8 mouse cellular contexts compared by ENCODE assay signal in genomic region chr13:5861157-5862002, GRCm38 (mm10). TPM values are rescaled to one million over a fixed set of nuclear protein-coding genes. Genes with fewer than 3 reads are reported as not detected.
DNase-seq lines count a peak whose midpoint lies in the region; ATAC-seq and TF ChIP-seq lines count a peak whose summit lies in the region.

Gene Klf6, plus strand, starts transcription at chr13:5861482.

- H3K27ac ChIP-seq in embryonic facial prominence, embryonic 14.5 days (replicated peaks; ENCODE audit: low read depth, low read length): peak within 1 kb of the TSS; percentile 98
- peak within 1 kb of the TSS; percentile 100 for H3K27ac ChIP-seq in heart, adult 2 months
- H3K27ac ChIP-seq in limb, embryonic 13.5 days: peak within 1 kb of the TSS; percentile 98
- peak within 1 kb of the TSS; percentile 99 for H3K27ac ChIP-seq in midbrain, embryonic 16.5 days (ENCODE audit: low read length)

- peak within 1 kb of the TSS; percentile 78 for H3K4me3 ChIP-seq in embryonic facial prominence, embryonic 14.5 days (ENCODE audit: low read depth, low read length)
- peak within 1 kb of the TSS; percentile 89 for H3K4me3 ChIP-seq in heart, adult 2 months
- peak within 1 kb of the TSS; percentile 70 for H3K4me3 ChIP-seq in limb, embryonic 13.5 days
- peak within 1 kb of the TSS; percentile 75 for H3K4me3 ChIP-seq in midbrain, embryonic 16.5 days (ENCODE audit: low read depth, low read length)

- H3K9ac ChIP-seq in embryonic facial prominence, embryonic 14.5 days (ENCODE audit: low read depth, low read length): peak within 1 kb of the TSS; percentile 93
- peak within 1 kb of the TSS; percentile 95 for H3K9ac ChIP-seq in heart, adult 2 months (ENCODE audit: low read depth, low read length)
- peak within 1 kb of the TSS; percentile 87 for H3K9ac ChIP-seq in limb, embryonic 13.5 days
- peak within 1 kb of the TSS; percentile 80 for H3K9ac ChIP-seq in midbrain, embryonic 16.5 days (ENCODE audit: low read depth, low read length)

- H3K36me3 ChIP-seq in embryonic facial prominence, embryonic 14.5 days (ENCODE audit: control insufficient read depth, insufficient read depth, low read length): peaks cover 21% of the 10 kb centered on the region
- H3K36me3 ChIP-seq in heart, adult 2 months (ENCODE audit: control insufficient read depth, insufficient read depth, low read length): peaks cover 17% of the 10 kb centered on the region
- peaks cover 18% of the 10 kb centered on the region for H3K36me3 ChIP-seq in limb, embryonic 13.5 days
- peaks cover 8% of the 10 kb centered on the region for H3K36me3 ChIP-seq in midbrain, embryonic 16.5 days (ENCODE audit: control insufficient read depth, insufficient read depth, low read length)

- WGBS in embryonic facial prominence, embryonic 14.5 days: under 1% methylated on average over 43 of the region's 60 CpGs
- WGBS in heart, adult 2 months: under 1% methylated on average over 58 of the region's 60 CpGs
- under 1% methylated on average over 58 of the region's 60 CpGs for WGBS in limb, embryonic 13.5 days
- WGBS in midbrain, embryonic 16.5 days: under 1% methylated on average over 57 of the region's 60 CpGs

- H3K4me2 ChIP-seq in embryonic facial prominence, embryonic 14.5 days (ENCODE audit: low read depth, low read length): peak within 1 kb of the TSS; percentile 68
- peak within 1 kb of the TSS; percentile 71 for H3K4me2 ChIP-seq in limb, embryonic 13.5 days (replicated peaks)
- peak within 1 kb of the TSS; percentile 69 for H3K4me2 ChIP-seq in midbrain, embryonic 16.5 days (ENCODE audit: low read length)

- H3K4me1 ChIP-seq in embryonic facial prominence, embryonic 14.5 days (ENCODE audit: control insufficient read depth, insufficient read depth, low read length): peaks cover 10% of the 10 kb centered on the region
- peaks cover 5% of the 10 kb centered on the region for H3K4me1 ChIP-seq in heart, adult 2 months (ENCODE audit: control insufficient read depth, insufficient read depth, low read length)
- peaks cover 23% of the 10 kb centered on the region for H3K4me1 ChIP-seq in limb, embryonic 13.5 days
- peaks cover 19% of the 10 kb centered on the region for H3K4me1 ChIP-seq in midbrain, embryonic 16.5 days (ENCODE audit: control insufficient read depth, insufficient read depth, low read length)

- DNase-seq in 3T3-L1 (ENCODE audit: low read depth, low spot score): peak; percentile 98
- DNase-seq in adrenal gland, postnatal 4 days (ENCODE audit: low spot score in 2 of 2): peak; percentile 95 to 98
- DNase-seq in embryonic facial prominence, embryonic 14.5 days (ENCODE audit: low spot score): peak; percentile 100
- DNase-seq in heart, adult 2 months: peak; percentile 98 to 100
- peak; percentile 99 to 100 for DNase-seq in kidney, adult 8-10 months
- peak; percentile 90 to 97 for DNase-seq in spleen, postnatal 10 days (ENCODE audit: low spot score in 2 of 2)

- intact Hi-C loops in heart, adult 2 months (cut with DNase I): loop anchor here (1.0 to 10.0 kb wide), 14 partner anchors 16 to 1089 kb away; no protein-coding TSS in a partner anchor

- peaks cover 7% of the 10 kb centered on the region for H3K79me2 ChIP-seq in heart, adult 2 months (replicated peaks; ENCODE audit: control insufficient read depth, insufficient read depth, low read length)

- peak; percentile 90 for TF ChIP-seq EP300 in heart, adult 2 months (IDR thresholded peaks at IDR 0.05; ENCODE audit: insufficient read depth, low read depth, low read length)

- H3K9me3 ChIP-seq in embryonic facial prominence, embryonic 14.5 days (ENCODE audit: control insufficient read depth, low read length): no peaks in the 10 kb centered on the region
- H3K9me3 ChIP-seq in limb, embryonic 13.5 days: no peaks in the 10 kb centered on the region
- no peaks in the 10 kb centered on the region for H3K9me3 ChIP-seq in midbrain, embryonic 16.5 days (replicated peaks; ENCODE audit: control insufficient read depth, low read length, poor library complexity, severe bottlenecking)

- peak; percentile 99 for TF ChIP-seq POLR2A in heart, adult 2 months (IDR thresholded peaks at IDR 0.05; ENCODE audit: insufficient read depth, low read depth, low read length)

- ATAC-seq in embryonic facial prominence, embryonic 14.5 days (ENCODE audit: low read depth): peak; percentile 99
- peak; percentile 100 for ATAC-seq in limb, embryonic 13.5 days (ENCODE audit: low FRiP score, low read depth)
- peak; percentile 99 for ATAC-seq in midbrain, embryonic 16.5 days

- H3K27me3 ChIP-seq in embryonic facial prominence, embryonic 14.5 days (replicated peaks; ENCODE audit: control insufficient read depth, insufficient read depth, low read length): no peaks in the 10 kb centered on the region
- H3K27me3 ChIP-seq in heart, adult 2 months (ENCODE audit: control insufficient read depth, insufficient read depth, low read length): no peaks in the 10 kb centered on the region
- no peaks in the 10 kb centered on the region for H3K27me3 ChIP-seq in limb, embryonic 13.5 days
- no peaks in the 10 kb centered on the region for H3K27me3 ChIP-seq in midbrain, embryonic 16.5 days (ENCODE audit: control insufficient read depth, insufficient read depth, low read depth, low read length)

- no peak for TF ChIP-seq CTCF in heart, adult 2 months (IDR thresholded peaks at IDR 0.05)

RNA-seq across cellular contexts. Expression of gene Klf6, which starts in this region (rescaled TPM):
- total RNA-seq in adrenal gland, postnatal 4 days (2021): 10 to 100 TPM; 36.4 to 37.2 TPM
- 85.0 and 86.1 TPM in 2 replicates for polyA plus RNA-seq in embryonic facial prominence, embryonic 14.5 days (2014; fragmentation: Nextera tagmentation; extraction: Ambion mirVana)
- total RNA-seq in heart, adult 2 months (2021): 10 to 100 TPM; 51.8 to 55.8 TPM
- 13.7 and 23.1 TPM in 2 replicates for polyA plus RNA-seq in heart, adult 2 months (2012; rRNA removed)
- polyA plus RNA-seq in limb, embryonic 13.5 days (2015; fragmentation: Nextera tagmentation; extraction: Ambion mirVana): 71.4 and 79.0 TPM in 2 replicates
- 132 and 146 TPM in 2 replicates for polyA plus RNA-seq in midbrain, embryonic 16.5 days (2015; fragmentation: Nextera tagmentation; extraction: Ambion mirVana)

Comparison
In these comparisons a context has a peak if more than half of its experiments do, and no peak if none do; other contexts are left out.
1. Peak in every context shown above with its lines: DNase-seq, ATAC-seq, H3K4me3 ChIP-seq and H3K27ac ChIP-seq.